Mouse (Mus musculus): Measurements from ENCODE around the gene Cldn34b2. TPM values are rescaled to one million over a fixed set of nuclear protein-coding genes. Genes with fewer than 3 reads are reported as not detected.

Gene Cldn34b2
- polyA plus RNA-seq, 1 experiment: not detected

Other genes with a start within 250 kb of the Cldn34b2 start
- gene Cldn34b1, start 238.1 kb downstream of the Cldn34b2 start, polyA plus RNA-seq (2012; rRNA removed): not detected in 2 replicates
- not detected in 2 replicates for gene Magea6, start 192.4 kb downstream of the Cldn34b2 start, polyA plus RNA-seq (2012; rRNA removed)
- gene Magea3, start 178.9 kb downstream of the Cldn34b2 start, polyA plus RNA-seq (2012; rRNA removed): not detected in 2 replicates
- not detected in 2 replicates for gene Magea8, start 132.6 kb downstream of the Cldn34b2 start, polyA plus RNA-seq (2012; rRNA removed)
- not detected in 2 replicates for gene Magea5, start 65.3 kb downstream of the Cldn34b2 start, polyA plus RNA-seq (2012; rRNA removed)
- gene Magea1, start 38.6 kb downstream of the Cldn34b2 start, polyA plus RNA-seq (2012; rRNA removed): not detected in 2 replicates
- gene Magea2, start 34.7 kb downstream of the Cldn34b2 start, polyA plus RNA-seq (2012; rRNA removed): not detected in 2 replicates
- 35.3 and 39.7 TPM in 2 replicates for gene Sat1, start 88.0 kb upstream of the Cldn34b2 start, polyA plus RNA-seq (2012; rRNA removed)
- 6.3 and 6.9 TPM in 2 replicates for gene Acot9, start 134.0 kb upstream of the Cldn34b2 start, polyA plus RNA-seq (2012; rRNA removed)
- gene Prdx4, start 212.3 kb upstream of the Cldn34b2 start, polyA plus RNA-seq (2012; rRNA removed): 32.3 and 43.7 TPM in 2 replicates